Mouse (Mus musculus): ENCODE results near the gene Bfsp2.

Bfsp2 gene

DNA sequence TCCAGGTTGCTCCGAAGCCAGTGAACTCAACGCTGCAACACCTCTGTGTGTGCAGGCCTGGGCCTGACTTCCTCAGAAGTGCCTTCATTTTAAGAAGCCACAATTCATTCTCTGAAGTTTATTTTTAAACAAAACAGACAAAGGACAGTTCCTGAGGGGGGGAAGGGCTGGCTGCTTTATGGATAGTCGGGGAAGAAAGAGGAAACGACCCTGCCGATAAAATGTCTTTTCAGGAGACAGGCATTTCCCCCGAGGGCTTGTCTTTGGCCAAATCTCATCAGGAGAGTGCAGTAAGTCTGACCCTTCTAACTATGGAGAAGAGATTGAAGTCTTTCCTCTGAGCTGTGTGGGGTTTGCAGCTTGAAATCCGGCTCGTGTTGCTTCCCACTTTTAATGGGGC, 5.4 kb upstream of the Bfsp2 start:
- DNase-seq (ENCODE audit: low spot score in 2 of 2): no peak

GRCm38 (mm10) chr9:103480603-103481220, 492 bp upstream of the Bfsp2 start:
- no peak for DNase-seq (ENCODE audit: low spot score in 2 of 2)

GRCm38 (mm10) chr9:103475414-103475813, 4.8 kb downstream of the Bfsp2 start:
- no peak for DNase-seq (ENCODE audit: low spot score in 2 of 2)

DNA sequence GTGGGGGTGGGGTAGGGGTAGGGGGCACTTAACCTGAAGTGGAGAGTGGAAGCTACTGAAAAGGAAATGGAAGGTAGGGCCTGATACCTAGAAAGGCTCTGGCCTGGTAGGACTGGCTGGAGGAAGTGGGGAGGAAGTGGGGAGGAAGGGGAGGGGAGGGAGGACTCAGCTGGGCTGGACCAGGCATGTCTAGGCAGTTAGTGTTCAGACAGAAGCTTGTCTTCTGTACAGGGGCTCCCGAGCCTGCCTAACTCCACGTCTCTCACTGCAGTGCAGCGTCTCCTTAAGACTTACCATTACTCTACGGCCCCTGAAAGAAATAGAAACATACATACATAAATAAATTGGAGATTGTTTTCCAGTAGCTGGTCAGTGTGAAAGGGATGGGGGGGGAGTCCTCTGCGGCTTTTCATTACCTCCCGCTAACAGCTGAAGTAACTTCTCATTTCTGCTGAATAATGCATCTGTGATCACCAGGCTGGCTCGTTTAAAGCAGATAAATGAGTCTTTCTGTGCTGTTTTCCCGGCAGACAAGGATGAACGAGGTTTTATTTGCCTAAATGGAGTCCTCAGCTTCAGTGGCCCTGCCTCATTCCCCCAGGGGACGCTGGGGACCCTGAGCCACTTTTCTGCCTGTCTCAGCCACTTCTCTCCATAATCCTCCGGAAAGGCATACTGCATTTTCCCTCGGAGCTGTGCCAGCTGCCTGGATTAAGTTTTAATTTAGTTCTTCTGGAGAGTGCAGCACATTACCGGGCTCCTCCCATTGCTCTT, 6.1 kb downstream of the Bfsp2 start:
- peak in 1 of 2 experiments; percentile 36 for DNase-seq (ENCODE audit: low spot score in 2 of 2)

GRCm38 (mm10) chr9:103471784-103472183, 8.4 kb downstream of the Bfsp2 start:
- DNase-seq (ENCODE audit: low spot score in 2 of 2): no peak

DNA sequence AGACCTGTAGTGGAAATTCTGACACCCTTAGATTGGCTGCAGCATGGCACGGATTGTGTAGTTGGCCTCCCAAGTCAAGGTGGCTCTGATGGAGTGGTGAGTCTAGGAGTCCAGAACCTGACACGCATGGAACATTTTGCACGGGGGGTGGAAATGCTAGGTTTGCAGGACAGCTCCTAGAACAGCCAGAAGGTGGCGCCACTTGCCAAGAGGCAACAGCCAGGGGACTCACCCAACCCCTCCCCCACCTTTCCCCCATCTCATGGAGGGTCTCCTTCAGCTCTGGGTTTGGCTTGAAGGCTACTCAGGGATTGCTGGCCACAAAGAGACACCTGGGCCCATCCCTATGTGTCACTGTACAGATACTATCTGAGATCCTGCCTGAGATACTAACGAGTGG, 10.7 kb downstream of the Bfsp2 start:
- no peak for DNase-seq (ENCODE audit: low spot score in 2 of 2)

DNA sequence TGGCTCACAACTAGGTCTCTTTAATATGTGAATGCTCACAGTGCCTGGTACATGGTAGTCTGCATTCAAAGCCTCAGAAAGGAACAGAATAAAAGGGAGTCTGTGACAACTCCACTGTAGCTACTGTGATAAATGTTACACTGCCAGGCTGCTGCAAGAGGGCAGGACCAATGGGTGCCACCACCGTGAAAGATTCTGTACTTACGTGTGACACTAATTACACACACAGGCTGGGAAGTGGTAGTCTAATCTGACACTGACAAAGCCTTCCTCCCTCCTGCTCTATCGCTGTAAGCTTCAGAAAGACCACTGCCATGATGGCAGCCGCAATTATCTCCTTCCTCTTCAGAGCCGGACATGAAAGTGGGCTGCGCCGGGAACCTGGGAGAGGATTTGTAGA, 11.3 kb downstream of the Bfsp2 start:
- no peak for DNase-seq (ENCODE audit: low spot score in 2 of 2)

- DNase-seq (ENCODE audit: low spot score in 2 of 2): no peak
Observed at GRCm38 (mm10) chr9:103465711-103466220, 14.5 kb downstream of the Bfsp2 start.

GRCm38 (mm10) chr9:103465293-103465692, 14.9 kb downstream of the Bfsp2 start:
- DNase-seq (ENCODE audit: low spot score in 2 of 2): no peak

GRCm38 (mm10) chr9:103463833-103464232, 16.4 kb downstream of the Bfsp2 start:
- no peak for DNase-seq (ENCODE audit: low spot score in 2 of 2)

- DNase-seq (ENCODE audit: low spot score in 2 of 2): no peak
Observed at GRCm38 (mm10) chr9:103459839-103460238, 20.4 kb downstream of the Bfsp2 start.

DNA sequence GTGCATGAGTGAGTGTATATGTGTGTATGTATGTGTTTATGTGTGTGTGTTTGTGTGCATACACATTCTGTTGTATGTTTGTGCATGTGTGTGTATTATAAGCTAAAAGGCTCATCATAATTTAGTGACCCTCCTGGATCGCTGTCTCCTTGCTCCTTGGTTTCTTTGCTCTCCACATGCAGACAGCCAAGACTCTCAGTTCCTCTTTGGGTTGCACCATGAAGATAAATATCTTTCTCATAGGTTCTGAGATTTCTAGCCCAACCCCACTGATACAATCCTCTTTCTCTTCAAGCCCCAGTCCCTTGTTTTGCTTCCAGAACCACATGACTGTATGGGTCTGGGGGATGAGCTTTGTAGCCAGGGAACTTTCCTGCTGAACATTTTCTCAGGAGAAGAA, 20.9 kb downstream of the Bfsp2 start:
- DNase-seq (ENCODE audit: low spot score in 2 of 2): no peak

DNA sequence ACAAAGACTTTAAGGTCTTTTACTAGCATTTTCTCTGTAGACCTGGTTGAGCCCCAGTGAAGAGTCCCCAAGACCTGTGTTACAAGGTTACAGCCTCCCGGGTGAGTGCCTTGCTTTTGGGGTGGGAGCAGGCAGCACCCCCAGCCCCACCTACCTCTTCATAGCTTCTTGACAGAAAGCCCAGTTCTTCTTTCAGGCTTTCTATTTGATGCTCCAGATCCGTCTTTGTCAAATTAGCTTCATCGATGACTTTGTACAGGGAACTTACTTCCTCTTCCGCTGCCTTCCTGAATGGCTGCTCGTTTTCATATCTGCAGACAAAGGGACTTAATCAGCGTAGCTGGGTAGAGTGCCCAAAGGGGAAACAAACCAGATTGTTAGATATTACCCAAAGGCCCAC, 30.6 kb downstream of the Bfsp2 start:
- DNase-seq (ENCODE audit: low spot score in 2 of 2): no peak

DNA sequence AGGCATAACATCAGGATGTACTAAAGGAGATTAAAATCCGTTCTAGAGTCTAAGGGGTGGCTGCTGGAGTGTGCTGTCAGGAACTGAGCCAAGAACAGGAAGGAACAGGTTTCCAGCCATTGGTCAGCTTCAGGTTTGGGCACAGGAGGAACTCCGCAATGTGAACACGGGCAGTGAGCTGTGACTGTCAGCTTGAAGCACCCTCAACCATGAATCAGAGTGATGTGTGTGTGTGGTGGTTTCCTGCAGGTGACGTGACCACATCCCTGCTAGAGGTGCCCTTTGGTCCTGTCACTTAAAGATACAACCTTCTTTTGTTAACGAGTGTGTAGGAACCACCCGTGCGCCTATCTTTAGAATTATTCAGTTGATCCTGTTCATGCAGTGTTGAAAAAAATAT, 31.1 kb downstream of the Bfsp2 start:
- no peak for DNase-seq (ENCODE audit: low spot score in 2 of 2)

DNA sequence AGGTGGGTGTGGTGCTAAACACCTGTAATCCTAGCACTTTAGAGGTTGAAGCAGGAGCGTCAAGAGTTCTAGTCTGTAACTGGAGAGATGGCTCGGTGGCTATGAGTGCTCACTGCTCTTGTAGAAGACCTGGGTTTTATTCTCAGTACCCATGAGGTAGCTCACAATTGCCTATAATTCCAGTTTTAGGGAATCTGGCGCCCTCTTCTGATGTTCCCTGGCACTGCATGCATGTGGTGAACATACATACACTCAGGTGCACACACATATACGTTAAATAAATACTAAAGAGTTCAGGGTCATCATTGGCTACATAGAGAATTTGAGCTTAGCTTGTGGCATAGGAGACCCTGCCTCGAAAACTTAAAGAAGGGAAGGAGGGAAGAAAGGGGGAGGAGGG, 35.6 kb downstream of the Bfsp2 start:
- DNase-seq (ENCODE audit: low spot score in 2 of 2): no peak

DNA sequence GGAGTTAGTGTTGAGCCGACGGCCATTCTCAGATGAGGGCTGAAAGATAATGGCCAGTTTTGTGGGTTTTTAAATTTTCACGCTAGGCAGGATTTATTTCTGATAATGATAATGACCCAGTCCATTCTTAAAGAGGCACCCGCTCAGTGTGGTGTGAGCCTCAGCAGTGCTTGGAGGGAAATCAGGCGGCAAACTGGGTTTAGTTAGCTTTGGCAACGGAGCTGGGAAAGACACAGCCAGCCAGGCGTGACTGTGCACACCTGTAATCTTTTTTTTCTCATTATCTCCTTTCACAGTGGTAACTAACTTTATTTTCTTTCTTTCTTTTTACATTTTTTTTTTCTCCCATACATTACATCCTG, 36.4 kb downstream of the Bfsp2 start:
- no peak for DNase-seq (ENCODE audit: low spot score in 2 of 2)

DNA sequence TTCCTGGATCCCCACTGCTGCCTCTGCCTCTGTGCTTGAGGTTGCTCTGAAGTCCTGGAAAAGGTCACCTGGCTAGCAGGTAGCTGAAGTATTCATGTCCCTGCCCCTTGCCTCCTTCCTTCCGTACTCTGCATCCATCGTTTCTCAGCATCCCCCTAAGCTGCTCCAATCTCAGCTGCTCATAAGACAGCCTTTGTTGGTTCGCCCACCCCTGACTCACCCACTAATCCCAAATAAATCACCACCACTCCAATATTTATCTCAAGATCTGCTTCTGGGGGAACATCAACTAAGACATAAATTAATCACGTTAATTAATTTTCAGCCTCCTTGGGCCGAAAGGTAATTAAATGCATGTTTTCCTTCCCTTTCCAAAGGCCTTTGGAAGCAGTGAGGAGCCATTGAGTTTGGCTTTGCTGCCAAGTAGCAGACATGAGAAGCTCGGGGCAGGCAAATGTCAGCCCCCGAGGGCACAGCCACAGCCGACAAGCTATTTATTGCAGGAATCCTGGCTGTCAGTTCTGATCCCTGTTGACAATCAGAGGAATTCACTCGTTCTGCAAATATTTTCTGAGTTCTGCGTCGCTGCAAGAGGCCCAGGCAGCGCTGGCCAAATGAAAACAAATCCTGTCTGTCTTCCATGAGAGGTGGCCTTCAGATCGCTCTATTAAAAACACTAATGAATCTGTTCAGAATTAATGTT, 36.9 kb downstream of the Bfsp2 start:
- no peak for DNase-seq (ENCODE audit: low spot score in 2 of 2)

DNA sequence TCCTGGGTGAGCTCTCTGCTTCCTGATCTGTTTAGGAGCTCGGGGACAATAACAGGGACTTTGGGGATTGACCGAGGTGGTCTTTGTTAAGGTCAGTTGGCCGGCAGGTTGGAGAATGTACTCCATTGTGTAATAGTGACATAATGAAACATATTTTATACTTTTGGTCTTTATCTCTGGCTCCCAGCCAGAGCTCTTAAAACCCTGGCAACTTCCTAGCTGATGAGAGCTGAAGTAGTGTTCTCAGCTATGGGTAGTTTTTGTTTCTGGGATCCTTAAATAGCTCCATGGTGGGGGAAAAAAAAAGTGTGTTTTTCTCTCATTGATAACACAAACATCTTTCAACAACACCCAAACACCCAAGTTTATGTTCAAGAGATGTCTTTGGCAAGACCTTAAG, 39.6 kb downstream of the Bfsp2 start:
- no peak for DNase-seq (ENCODE audit: low spot score in 2 of 2)

- no peak for DNase-seq (ENCODE audit: low spot score in 2 of 2)
Observed at GRCm38 (mm10) chr9:103437104-103437503, 43.1 kb downstream of the Bfsp2 start.

DNA sequence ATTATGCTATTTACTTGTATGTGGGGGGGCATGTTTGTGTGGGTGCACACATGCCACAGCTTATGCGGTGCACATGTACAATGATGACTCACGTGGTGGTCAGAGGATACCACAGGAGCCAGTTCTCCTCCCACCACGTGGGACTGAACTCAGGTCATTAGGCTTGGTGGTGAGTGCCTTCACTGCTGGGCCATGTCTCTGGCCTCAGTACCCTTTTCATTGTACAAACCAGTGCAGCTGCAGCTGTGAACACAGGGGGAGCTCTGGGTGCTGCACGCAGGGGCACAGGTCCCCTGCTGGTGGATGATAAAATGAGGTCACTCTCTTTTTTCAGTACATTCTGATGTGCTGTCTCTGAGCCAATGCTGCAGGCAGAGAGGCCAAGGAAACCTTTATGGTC, 46.1 kb downstream of the Bfsp2 start:
- DNase-seq (ENCODE audit: low spot score in 2 of 2): no peak

DNA sequence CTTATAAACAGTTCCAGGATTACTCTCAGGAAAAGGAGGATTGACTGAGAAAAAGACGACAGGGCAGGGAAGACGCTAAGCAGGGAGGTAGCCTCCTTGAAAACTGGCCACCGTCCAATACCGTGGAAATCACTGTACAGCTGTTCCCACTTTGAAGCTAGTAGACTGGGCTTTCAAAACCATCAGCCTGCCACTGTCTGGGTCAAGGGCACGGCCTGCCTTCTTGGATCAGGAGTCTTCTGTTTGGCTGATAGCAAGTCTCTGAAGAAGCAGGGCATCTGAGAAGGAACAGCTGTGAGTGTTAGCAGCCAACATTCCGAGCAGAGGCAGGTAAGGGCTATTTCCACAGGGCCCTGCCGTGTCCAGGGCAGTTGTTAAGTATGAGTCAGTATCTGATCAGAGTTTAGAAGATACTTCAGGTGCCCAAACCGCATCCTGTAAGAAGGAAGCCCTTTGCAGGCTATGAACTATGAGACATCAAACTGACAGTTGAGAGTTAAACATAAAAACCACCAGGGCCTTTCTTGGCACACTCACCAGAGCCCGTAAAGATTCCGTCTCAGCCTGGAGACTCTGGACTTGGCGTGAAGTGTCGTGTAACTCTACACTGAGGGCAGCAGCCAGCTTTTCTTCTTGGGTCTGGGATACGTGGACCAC, 48.0 kb downstream of the Bfsp2 start:
- DNase-seq (ENCODE audit: low spot score in 2 of 2): no peak

- DNase-seq (ENCODE audit: low spot score in 2 of 2): no peak
Observed at GRCm38 (mm10) chr9:103431718-103432117, 48.5 kb downstream of the Bfsp2 start.
